Mouse (Mus musculus) neural tube, embryonic 13.5 days (tissue): ENCODE results near the gene Zfp108. TPM values are rescaled to one million over a fixed set of nuclear protein-coding genes. Genes with fewer than 3 reads are reported as not detected.
"Not testable (repeated sequence)": the region's sequence is repeated elsewhere in the genome, so short reads cannot be mapped to it uniquely, and the experiment has no call there.

ENCODE experiments used
- ATAC-seq: fragments of 200-750 bp; cut with Nextera tagmentation; 2 replicates; pipeline ENCODE4 v1.8.0; 2017; ENCODE audit warnings: low read depth, mild to moderate bottlenecking, moderate TSS enrichment, moderate library complexity
- H3K27ac ChIP-seq: fragments of 300-500 bp; sonication (generic); replicated peaks from 2 replicates; pipeline ENCODE4 v1.5.1; 2015; ENCODE audit warnings: moderate library complexity, mild to moderate bottlenecking, inconsistent platforms
- H3K27me3 ChIP-seq: fragments of 300-500 bp; sonication (generic); 2 replicates; pipeline ENCODE4 v1.6.1; 2015; ENCODE audit warnings: mild to moderate bottlenecking, inconsistent platforms
- H3K36me3 ChIP-seq: fragments of 300-500 bp; sonication (generic); 2 replicates; pipeline ENCODE4 v1.6.1; 2015; ENCODE audit warnings: mild to moderate bottlenecking, inconsistent platforms
- H3K4me1 ChIP-seq: fragments of 300-500 bp; sonication (generic); replicated peaks from 2 replicates; pipeline ENCODE4 v1.6.1; 2015; ENCODE audit warnings: inconsistent platforms
- H3K4me2 ChIP-seq: fragments of 300-500 bp; sonication (generic); 2 replicates; pipeline ENCODE4 v1.6.1; 2015; ENCODE audit warnings: inconsistent platforms, mild to moderate bottlenecking, moderate library complexity
- H3K4me3 ChIP-seq: fragments of 300-500 bp; sonication (generic); 2 replicates; pipeline ENCODE4 v1.5.1; 2015; ENCODE audit warnings: mild to moderate bottlenecking, inconsistent platforms
- H3K9ac ChIP-seq: fragments of 300-500 bp; sonication (generic); 2 replicates; pipeline ENCODE4 v1.6.1; 2015; ENCODE audit warnings: moderate library complexity, mild to moderate bottlenecking, inconsistent platforms
- H3K9me3 ChIP-seq: fragments of 300-500 bp; sonication (generic); 2 replicates; pipeline ENCODE4 v1.6.1; 2016; ENCODE audit warnings: inconsistent platforms
- WGBS: fragments of 180-500 bp; shearing (Covaris S2); methylation state at CpG from one replicate; pipeline ENCODE4 v1.1.7; 2015; 5-methylcytosine and 5-hydroxymethylcytosine counted together
- polyA plus RNA-seq: library from polyadenylated mRNA; unstranded; fragments of >200 nt; fragmentation: Nextera tagmentation; extraction: Ambion mirVana; gene quantifications from 2 replicates; pipeline ENCODE4 v1.2.1, GENCODE M21; 2015

The Zfp108 gene
- polyA plus RNA-seq, 1 experiment from 2014 or later, result 4.9 TPM

- WGBS, result 84% methylated on average over 3 of the region's 3 CpGs
- ATAC-seq, result 0 out of 2 replicates have a peak, but pooled peaks have one; percentile 17
- H3K9me3 ChIP-seq, result no peaks in the 10 kb centered on the region
- H3K27me3 ChIP-seq, result no peaks in the 10 kb centered on the region
- peak overlapping the region; percentile 77 for H3K4me2 ChIP-seq
- H3K9ac ChIP-seq, result no peak overlapping the region
- peak overlapping the region; percentile 65 for H3K4me3 ChIP-seq
- no peak overlapping the region for H3K27ac ChIP-seq
- peaks cover 14% of the 10 kb centered on the region for H3K4me1 ChIP-seq
- H3K36me3 ChIP-seq, result peaks cover 9% of the 10 kb centered on the region
These were observed 14.7 kb downstream of the Zfp108 start for GRCm38 (mm10) chr7:24269256-24269655.

GRCm38 (mm10) chr7:24269667-24270287, 15.2 kb downstream of the Zfp108 start:
- ATAC-seq, result peak; percentile 68
- Histone ChIP-seq H3K4me1 (peaks cover 14% of the 10 kb centered on the region), H3K36me3 (peaks cover 14% of the 10 kb centered on the region), H3K9ac (peak overlapping the region; percentile 86), H3K9me3 (no peaks in the 10 kb centered on the region), H3K27me3 (no peaks in the 10 kb centered on the region), H3K4me3 (peak overlapping the region; percentile 65), H3K4me2 (peak overlapping the region; percentile 77), H3K27ac (no peak overlapping the region)
- 36% methylated on average over 7 of the region's 7 CpGs for WGBS

- Histone ChIP-seq H3K27me3 (no peaks in the 10 kb centered on the region), H3K9me3 (no peaks in the 10 kb centered on the region), H3K4me1 (peaks cover 14% of the 10 kb centered on the region), H3K4me3 (peak within 1 kb of the TSS; percentile 65), H3K36me3 (peaks cover 19% of the 10 kb centered on the region), H3K9ac (peak within 1 kb of the TSS; percentile 86), H3K4me2 (peak within 1 kb of the TSS; percentile 77), H3K27ac (peak within 1 kb of the TSS; percentile 89)
- WGBS, result under 1% methylated on average over 12 of the region's 12 CpGs
- ATAC-seq, result peak; percentile 91
These were observed 15.7 kb downstream of the Zfp108 start, which contains the start of gene Zfp93 for GRCm38 (mm10) chr7:24270288-24270672. Gene Zfp93, plus strand, starts transcription at chr7:24270420.

GRCm38 (mm10) chr7:24271191-24271590, 16.6 kb downstream of the Zfp108 start:
- Histone ChIP-seq H3K27me3 (no peaks in the 10 kb centered on the region), H3K36me3 (peaks cover 28% of the 10 kb centered on the region), H3K4me3 (no peak overlapping the region), H3K27ac (no peak overlapping the region), H3K9ac (no peak overlapping the region), H3K4me1 (peaks cover 14% of the 10 kb centered on the region), H3K9me3 (no peaks in the 10 kb centered on the region), H3K4me2 (no peak overlapping the region)
- ATAC-seq, result no peak
- 97% methylated on average over 6 of the region's 6 CpGs for WGBS

- Histone ChIP-seq H3K4me3 (no peak overlapping the region), H3K9me3 (no peaks in the 10 kb centered on the region), H3K4me2 (no peak overlapping the region), H3K27ac (no peak overlapping the region), H3K27me3 (no peaks in the 10 kb centered on the region), H3K9ac (no peak overlapping the region), H3K4me1 (peaks cover 11% of the 10 kb centered on the region), H3K36me3 (peaks cover 39% of the 10 kb centered on the region)
- 95% methylated on average over 4 of the region's 4 CpGs for WGBS
- ATAC-seq, result no peak
These were observed 19.9 kb downstream of the Zfp108 start for GRCm38 (mm10) chr7:24274456-24274855.

- H3K27me3 ChIP-seq, ATAC-seq, H3K4me3 ChIP-seq, H3K9me3 ChIP-seq, H3K9ac ChIP-seq, H3K4me1 ChIP-seq, H3K4me2 ChIP-seq, H3K27ac ChIP-seq: not testable (repeated sequence)
- 86% methylated on average over 3 of the region's 3 CpGs for WGBS
- H3K36me3 ChIP-seq, result peaks cover 37% of the 10 kb centered on the region
These were observed 24.2 kb downstream of the Zfp108 start for GRCm38 (mm10) chr7:24278771-24279170.

GRCm38 (mm10) chr7:24280031-24280857, 25.6 kb downstream of the Zfp108 start:
- 0 out of 2 replicates have a peak, but pooled peaks have one; percentile 27 for ATAC-seq
- WGBS, result 62% methylated on average over 10 of the region's 10 CpGs
- no peak overlapping the region for H3K4me2 ChIP-seq
- no peaks in the 10 kb centered on the region for H3K4me1 ChIP-seq
- H3K4me3 ChIP-seq, result no peak overlapping the region
- H3K27me3 ChIP-seq, result no peaks in the 10 kb centered on the region
- H3K9me3 ChIP-seq, result no peaks in the 10 kb centered on the region
- no peak overlapping the region for H3K27ac ChIP-seq
- peaks cover 22% of the 10 kb centered on the region for H3K36me3 ChIP-seq
- H3K9ac ChIP-seq, result no peak overlapping the region

GRCm38 (mm10) chr7:24280858-24281145, 26.2 kb downstream of the Zfp108 start:
- no peak overlapping the region for H3K27ac ChIP-seq
- no peaks in the 10 kb centered on the region for H3K4me1 ChIP-seq
- peaks cover 17% of the 10 kb centered on the region for H3K36me3 ChIP-seq
- no peak overlapping the region for H3K9ac ChIP-seq
- H3K27me3 ChIP-seq, result no peaks in the 10 kb centered on the region
- no peak overlapping the region for H3K4me2 ChIP-seq
- no peaks in the 10 kb centered on the region for H3K9me3 ChIP-seq
- 68% methylated on average over 4 of the region's 4 CpGs for WGBS
- H3K4me3 ChIP-seq, result no peak overlapping the region
- no peak for ATAC-seq

GRCm38 (mm10) chr7:24286090-24286489, 31.5 kb downstream of the Zfp108 start:
- Histone ChIP-seq H3K4me3 (no peak overlapping the region), H3K27me3 (no peaks in the 10 kb centered on the region), H3K4me2 (no peak overlapping the region), H3K36me3 (peaks cover 49% of the 10 kb centered on the region), H3K4me1 (no peaks in the 10 kb centered on the region), H3K9ac (no peak overlapping the region), H3K27ac (no peak overlapping the region), H3K9me3 (no peaks in the 10 kb centered on the region; the same call in 1 of the 2 replicates)
- no peak for ATAC-seq
- 53% methylated on average over 4 of the region's 4 CpGs for WGBS

GRCm38 (mm10) chr7:24286916-24287315, 32.3 kb downstream of the Zfp108 start:
- no peak for ATAC-seq
- Histone ChIP-seq H3K9me3 (no peaks in the 10 kb centered on the region; the same call in 1 of the 2 replicates), H3K4me3 (no peak overlapping the region), H3K4me2 (no peak overlapping the region), H3K4me1 (no peaks in the 10 kb centered on the region), H3K36me3 (peaks cover 57% of the 10 kb centered on the region), H3K27me3 (no peaks in the 10 kb centered on the region), H3K27ac (no peak overlapping the region), H3K9ac (no peak overlapping the region)
- 75% methylated on average over 4 of the region's 4 CpGs for WGBS

GRCm38 (mm10) chr7:24287670-24288069, 33.1 kb downstream of the Zfp108 start:
- no peak overlapping the region for H3K4me3 ChIP-seq
- no peak overlapping the region for H3K27ac ChIP-seq
- no peak for ATAC-seq
- peaks cover 65% of the 10 kb centered on the region for H3K36me3 ChIP-seq
- no peaks in the 10 kb centered on the region; the same call in 1 of the 2 replicates for H3K9me3 ChIP-seq
- no peaks in the 10 kb centered on the region for H3K4me1 ChIP-seq
- WGBS, result 85% methylated on average over 5 of the region's 5 CpGs
- H3K9ac ChIP-seq, result no peak overlapping the region
- no peak overlapping the region for H3K4me2 ChIP-seq
- H3K27me3 ChIP-seq, result no peaks in the 10 kb centered on the region

- Histone ChIP-seq H3K9me3 (no peaks in the 10 kb centered on the region; the same call in 1 of the 2 replicates), H3K4me3 (no peak overlapping the region), H3K9ac (no peak overlapping the region), H3K27ac (no peak overlapping the region), H3K27me3 (no peaks in the 10 kb centered on the region), H3K4me1 (no peaks in the 10 kb centered on the region), H3K4me2 (no peak overlapping the region), H3K36me3 (peaks cover 70% of the 10 kb centered on the region)
- 91% methylated on average over 6 of the region's 6 CpGs for WGBS
- ATAC-seq, result no peak
These were observed 33.9 kb downstream of the Zfp108 start for GRCm38 (mm10) chr7:24288512-24288911.
